Mouse (Mus musculus) small intestine, adult 2 months (tissue): ENCODE measurements around the gene Dhps. TPM values are rescaled to one million over a fixed set of nuclear protein-coding genes. Genes with fewer than 3 reads are reported as not detected.

Experiments
- H3K27ac ChIP-seq: fragments of 200-500 bp; 2 replicates; pipeline ENCODE4 v1.5.1; 2012; ENCODE audit warnings: low read depth, low read length, control low read depth, inconsistent platforms; ENCODE audit not compliant: insufficient read depth
- H3K27me3 ChIP-seq: fragments of 200-500 bp; 2 replicates; pipeline ENCODE4 v1.6.1; 2012; ENCODE audit warnings: mild to moderate bottlenecking, moderate library complexity, low read length, inconsistent platforms; ENCODE audit not compliant: control insufficient read depth, insufficient read depth
- H3K36me3 ChIP-seq: fragments of 200-500 bp; 2 replicates; pipeline ENCODE4 v1.6.1; 2012; ENCODE audit warnings: mild to moderate bottlenecking, low read length, control low read depth, inconsistent platforms; ENCODE audit not compliant: control insufficient read depth, insufficient read depth
- H3K4me1 ChIP-seq: fragments of 200-500 bp; 2 replicates; pipeline ENCODE4 v1.6.1; 2012; ENCODE audit warnings: low read length, inconsistent platforms, mixed read lengths; ENCODE audit not compliant: control insufficient read depth, insufficient read depth, insufficient read length
- H3K4me3 ChIP-seq: fragments of 200-500 bp; 2 replicates; pipeline ENCODE4 v1.5.1; 2012; ENCODE audit warnings: low read depth, mild to moderate bottlenecking, control low read depth, inconsistent platforms, low read length, moderate library complexity
- CTCF ChIP-seq: fragments of 200-500 bp; IDR thresholded peaks from 2 replicates; pipeline ENCODE4 v1.5.1; 2012; ENCODE audit warnings: low read depth, mild to moderate bottlenecking, control low read depth, inconsistent platforms, low read length, moderate library complexity, mixed read lengths; ENCODE audit not compliant: insufficient replicate concordance, insufficient read length; ENCODE audit errors: extremely low read depth
- POLR2A ChIP-seq: fragments of 200-500 bp; IDR thresholded peaks from 2 replicates; pipeline ENCODE4 v1.6.1; 2012; ENCODE audit warnings: low read depth, mild to moderate bottlenecking, control low read depth, inconsistent platforms, low read length, moderate library complexity
- WGBS: fragments of 180-500 bp; shearing (Covaris S2); methylation state at CpG from one replicate; pipeline ENCODE4 v1.1.7; 2018; 5-methylcytosine and 5-hydroxymethylcytosine counted together
- polyA plus RNA-seq: library from polyadenylated mRNA; depleted of rRNA; stranded (reverse); fragments of >200 nt; gene quantifications from 2 replicates; pipeline ENCODE4 v1.2.3, GENCODE M21; 2012

The Dhps gene
- polyA plus RNA-seq, 1 experiment, result 47.2 TPM

GRCm38 (mm10) chr8:85029271-85029670, 42.3 kb upstream of the Dhps start:
- 69% methylated on average over 14 of the region's 14 CpGs for whole genome bisulfite sequencing
- TF ChIP-seq POLR2A, result no peak
- no peak for TF ChIP-seq CTCF
- H3K4me1 ChIP-seq, result peaks cover 15% of the 10 kb centered on the region
- peaks cover 26% of the 10 kb centered on the region for H3K36me3 ChIP-seq
- no peak overlapping the region for H3K27ac ChIP-seq
- H3K4me3 ChIP-seq, result no peak overlapping the region
- no peaks in the 10 kb centered on the region for H3K27me3 ChIP-seq

GRCm38 (mm10) chr8:85032622-85033311, 38.8 kb upstream of the Dhps start:
- 61% methylated on average over 4 of the region's 4 CpGs for WGBS
- no peaks in the 10 kb centered on the region for H3K27me3 ChIP-seq
- TF ChIP-seq CTCF, result no peak
- peaks cover 26% of the 10 kb centered on the region for H3K36me3 ChIP-seq
- H3K4me1 ChIP-seq, result peaks cover 8% of the 10 kb centered on the region; the same call in 1 of the 2 replicates
- no peak overlapping the region for H3K4me3 ChIP-seq
- no peak overlapping the region for H3K27ac ChIP-seq

GRCm38 (mm10) chr8:85033867-85034266, 37.7 kb upstream of the Dhps start:
- Histone ChIP-seq H3K27me3 (no peaks in the 10 kb centered on the region), H3K36me3 (peaks cover 26% of the 10 kb centered on the region), H3K27ac (no peak overlapping the region), H3K4me1 (peaks cover 6% of the 10 kb centered on the region; the same call in 1 of the 2 replicates), H3K4me3 (no peak overlapping the region)
- WGBS, result 47% methylated on average over 1 of the region's 1 CpGs
- no peak for TF ChIP-seq POLR2A
- TF ChIP-seq CTCF, result no peak

GRCm38 (mm10) chr8:85034764-85035163, 36.8 kb upstream of the Dhps start:
- under 1% methylated on average over 13 of the region's 13 CpGs for WGBS
- Histone ChIP-seq H3K27ac (peak overlapping the region; percentile 50), H3K4me3 (no peak overlapping the region; the same call in 1 of the 2 replicates), H3K36me3 (peaks cover 24% of the 10 kb centered on the region), H3K27me3 (no peaks in the 10 kb centered on the region), H3K4me1 (peaks cover 6% of the 10 kb centered on the region; the same call in 1 of the 2 replicates)
- no peak for TF ChIP-seq CTCF
- no peak for TF ChIP-seq POLR2A

GRCm38 (mm10) chr8:85035165-85035727, 36.3 kb upstream of the Dhps start:
- WGBS, result 3% methylated on average over 12 of the region's 12 CpGs
- peak overlapping the region; percentile 84 for H3K27ac ChIP-seq
- H3K27me3 ChIP-seq, result no peaks in the 10 kb centered on the region
- H3K4me1 ChIP-seq, result peaks cover 6% of the 10 kb centered on the region; the same call in 1 of the 2 replicates
- TF ChIP-seq POLR2A (no peak), CTCF (no peak)
- H3K36me3 ChIP-seq, result peaks cover 20% of the 10 kb centered on the region
- H3K4me3 ChIP-seq, result peak overlapping the region; percentile 79

- H3K27me3 ChIP-seq, result no peaks in the 10 kb centered on the region
- H3K36me3 ChIP-seq, result peaks cover 20% of the 10 kb centered on the region
- peak overlapping the region; percentile 79 for H3K4me3 ChIP-seq
- no peak for TF ChIP-seq CTCF
- no peak for TF ChIP-seq POLR2A
- under 1% methylated on average over 15 of the region's 15 CpGs for WGBS
- peak overlapping the region; percentile 84 for H3K27ac ChIP-seq
- H3K4me1 ChIP-seq, result peaks cover 6% of the 10 kb centered on the region; the same call in 1 of the 2 replicates
Observed at GRCm38 (mm10) chr8:85035728-85036310, 35.7 kb upstream of the Dhps start.

GRCm38 (mm10) chr8:85036381-85036717, 35.2 kb upstream of the Dhps start:
- TF ChIP-seq CTCF, result no peak
- Histone ChIP-seq H3K27me3 (no peaks in the 10 kb centered on the region), H3K27ac (peak overlapping the region; percentile 84), H3K4me3 (peak overlapping the region; percentile 79), H3K36me3 (peaks cover 19% of the 10 kb centered on the region), H3K4me1 (peaks cover 6% of the 10 kb centered on the region; the same call in 1 of the 2 replicates)
- under 1% methylated on average over 9 of the region's 9 CpGs for WGBS
